Mouse (Mus musculus): ENCODE measurements around the gene Nrxn1. TPM values are rescaled to one million over a fixed set of nuclear protein-coding genes. Genes with fewer than 3 reads are reported as not detected.

The Nrxn1 gene
- total and polyA plus RNA-seq, 3 experiments: not detected

GRCm38 (mm10) chr17:90247071-90247849, 845.6 kb downstream of the Nrxn1 start:
- Histone ChIP-seq H3K36me3 (replicated peaks in 1 of 2; ENCODE audit: control insufficient read depth in 1 of 2, insufficient read depth in 1 of 2, low read length in 1 of 2) (no peaks in the 10 kb centered on the region), H3K9me3 (replicated peaks; ENCODE audit: low read length) (peaks cover 31% of the 10 kb centered on the region), H3K27ac (ENCODE audit: insufficient read depth, low read depth) (no peak overlapping the region), H3K9ac (ENCODE audit: insufficient read depth, low read depth) (no peak overlapping the region), H3K79me2 (replicated peaks; ENCODE audit: control insufficient read depth, extremely low read depth, insufficient read depth, poor library complexity, severe bottlenecking) (no peaks in the 10 kb centered on the region), H3K4me2 (ENCODE audit: insufficient read depth, low read depth, poor library complexity, severe bottlenecking) (no peak overlapping the region), H3K4me3 (replicated peaks in 1 of 3; ENCODE audit: low read depth in 2 of 3, low read length in 2 of 3, poor library complexity in 1 of 3) (no peak overlapping the region), H3K27me3 (replicated peaks) (no peaks in the 10 kb centered on the region), H3K4me1 (ENCODE audit: control insufficient read depth in 1 of 2, insufficient read depth in 2 of 2) (no peaks in the 10 kb centered on the region)
- DNase-seq (ENCODE audit: extremely low read depth): no peak
- dilution Hi-C loops (cut with MboI; ENCODE audit: extremely low pct_ligation_motif_present, extremely low pct_unique_long_range_greater_than_20kb, low sequenced_read_pairs) (no loop called here), in situ Hi-C loops (cut with MboI; ENCODE audit: low pct_ligation_motif_present, low pct_unique_long_range_greater_than_20kb, low sequenced_read_pairs) (no loop called here)
- TF ChIP-seq ZNF384 (IDR thresholded peaks at IDR 0.05; ENCODE audit: low read depth, low read length) (no peak), MAZ (IDR thresholded peaks at IDR 0.05; ENCODE audit: low read depth, low read length) (no peak), MAFK (IDR thresholded peaks at IDR 0.05; ENCODE audit: insufficient replicate concordance, low read length) (no peak), EP300 (IDR thresholded peaks at IDR 0.05; ENCODE audit: low read length) (no peak), ZMIZ1 (IDR thresholded peaks at IDR 0.05; ENCODE audit: low read depth, low read length) (no peak), TCF12 (IDR thresholded peaks at IDR 0.05; ENCODE audit: low read depth, low read length) (no peak), MAX (IDR thresholded peaks at IDR 0.05; ENCODE audit: low read length) (no peak), USF2 (conservative IDR thresholded peaks at IDR 0.05; ENCODE audit: low read depth, low read length) (no peak), POLR2AphosphoS2 (IDR thresholded peaks at IDR 0.05; ENCODE audit: low read depth, low read length) (no peak), TBP (conservative IDR thresholded peaks at IDR 0.05; ENCODE audit: low read depth, low read length) (no peak), UBTF (IDR thresholded peaks at IDR 0.05; ENCODE audit: low read depth, low read length) (no peak), MEF2A (IDR thresholded peaks at IDR 0.05; ENCODE audit: borderline replicate concordance, low read depth, low read length) (no peak), PAX5 (IDR thresholded peaks at IDR 0.05; ENCODE audit: low read length) (no peak), RCOR1 (conservative IDR thresholded peaks at IDR 0.05; ENCODE audit: low read depth, low read length) (no peak), SMC3 (IDR thresholded peaks at IDR 0.05; ENCODE audit: low read depth, low read length) (no peak), CHD2 (IDR thresholded peaks at IDR 0.05; ENCODE audit: low read length) (no peak), KAT2A (IDR thresholded peaks at IDR 0.05; ENCODE audit: insufficient replicate concordance, low read length) (no peak), USF1 (IDR thresholded peaks at IDR 0.05; ENCODE audit: low read depth, low read length) (no peak), JUND (conservative IDR thresholded peaks at IDR 0.05; ENCODE audit: low read depth, low read length) (no peak)

GRCm38 (mm10) chr17:90244339-90244738, 848.5 kb downstream of the Nrxn1 start:
- no peak for DNase-seq (ENCODE audit: extremely low read depth)
- Histone ChIP-seq H3K79me2 (replicated peaks; ENCODE audit: control insufficient read depth, extremely low read depth, insufficient read depth, poor library complexity, severe bottlenecking) (no peaks in the 10 kb centered on the region), H3K4me2 (ENCODE audit: insufficient read depth, low read depth, poor library complexity, severe bottlenecking) (no peak overlapping the region), H3K9ac (ENCODE audit: insufficient read depth, low read depth) (no peak overlapping the region), H3K36me3 (replicated peaks in 1 of 2; ENCODE audit: control insufficient read depth in 1 of 2, insufficient read depth in 1 of 2, low read length in 1 of 2) (no peaks in the 10 kb centered on the region), H3K9me3 (replicated peaks; ENCODE audit: low read length) (peaks cover 25% of the 10 kb centered on the region), H3K4me3 (replicated peaks in 1 of 3; ENCODE audit: low read depth in 2 of 3, low read length in 2 of 3, poor library complexity in 1 of 3) (no peak overlapping the region), H3K27me3 (replicated peaks) (no peaks in the 10 kb centered on the region), H3K4me1 (ENCODE audit: control insufficient read depth in 1 of 2, insufficient read depth in 2 of 2) (no peaks in the 10 kb centered on the region), H3K27ac (ENCODE audit: insufficient read depth, low read depth) (no peak overlapping the region)
- in situ Hi-C loops (cut with MboI; ENCODE audit: low pct_ligation_motif_present, low pct_unique_long_range_greater_than_20kb, low sequenced_read_pairs): no loop called here
- TF ChIP-seq ZMIZ1 (IDR thresholded peaks at IDR 0.05; ENCODE audit: low read depth, low read length): no peak
- no peak for TF ChIP-seq RAD21 (IDR thresholded peaks at IDR 0.05; ENCODE audit: low read depth, low read length)
- TF ChIP-seq POLR2AphosphoS2 (IDR thresholded peaks at IDR 0.05; ENCODE audit: low read depth, low read length): no peak
- dilution Hi-C loops (cut with MboI; ENCODE audit: extremely low pct_ligation_motif_present, extremely low pct_unique_long_range_greater_than_20kb, low sequenced_read_pairs): no loop called here
